Mouse (Mus musculus): ENCODE results near the gene Gm26938.

GRCm38 (mm10) chr5:139813126-139813490 lies 13.1 kb downstream of the Gm26938 start:
- no peak for TF ChIP-seq EP300 (IDR thresholded peaks at IDR 0.05; ENCODE audit: insufficient read depth, low read depth, low read length)
- TF ChIP-seq POLR2A (IDR thresholded peaks at IDR 0.05; ENCODE audit: insufficient read depth, low read length) = no peak
- TF ChIP-seq CTCF (IDR thresholded peaks at IDR 0.05; ENCODE audit: low read depth, low read length) = no peak
